Mouse (Mus musculus) neural tube, embryonic 10.5 days (tissue): ENCODE results near the gene Kbtbd3.

Source experiments
- DNase-seq: peaks from one replicate; pipeline ENCODE4 v3.0.0-alpha.2; 2017; ENCODE audit warnings: low spot score; ENCODE audit errors: extremely low spot score

The Kbtbd3 gene

GRCm38 (mm10) chr9:4309351-4310085 is at the start of gene Kbtbd3, which contains the start of gene Aasdhppt:
Kbtbd3 (plus strand) TSS chr9:4309833.
Aasdhppt (minus strand) TSS chr9:4309471.
- DNase-seq = peak; percentile 97

- peak; percentile 73 for DNase-seq
Measured at GRCm38 (mm10) chr9:4259841-4260745, 49.5 kb upstream of the Kbtbd3 start.

- DNase-seq = no peak
Measured at GRCm38 (mm10) chr9:4260746-4261090, 48.9 kb upstream of the Kbtbd3 start.

- no peak for DNase-seq
Measured at GRCm38 (mm10) chr9:4266881-4267280, 42.8 kb upstream of the Kbtbd3 start.

- DNase-seq = no peak
Measured at GRCm38 (mm10) chr9:4283850-4284249, 25.8 kb upstream of the Kbtbd3 start.

- DNase-seq = no peak
Measured at GRCm38 (mm10) chr9:4300466-4300865, 9.2 kb upstream of the Kbtbd3 start.

GRCm38 (mm10) chr9:4304867-4305266 is 4.8 kb upstream of the Kbtbd3 start:
- no peak for DNase-seq

GRCm38 (mm10) chr9:4308628-4309350 is 844 bp upstream of the Kbtbd3 start:
- DNase-seq = no peak

GRCm38 (mm10) chr9:4310706-4311105 is 1.1 kb downstream of the Kbtbd3 start:
- no peak for DNase-seq

GRCm38 (mm10) chr9:4311162-4311561 is 1.5 kb downstream of the Kbtbd3 start:
- no peak for DNase-seq

- DNase-seq = no peak
Measured at GRCm38 (mm10) chr9:4313946-4314345, 4.3 kb downstream of the Kbtbd3 start.

GRCm38 (mm10) chr9:4315746-4316145 is 6.1 kb downstream of the Kbtbd3 start:
- no peak for DNase-seq

- no peak for DNase-seq
Measured at GRCm38 (mm10) chr9:4318939-4319721, 9.5 kb downstream of the Kbtbd3 start.

- DNase-seq = no peak
Measured at GRCm38 (mm10) chr9:4353163-4353562, 43.5 kb downstream of the Kbtbd3 start.

GRCm38 (mm10) chr9:4375828-4376639 is 66.4 kb downstream of the Kbtbd3 start, which contains the start of gene Msantd4:
Msantd4 (plus strand) TSS chr9:4376562.
- peak; percentile 95 for DNase-seq

GRCm38 (mm10) chr9:4376640-4377120 is 67.0 kb downstream of the Kbtbd3 start:
- DNase-seq = no peak
